27 mouse cellular contexts compared by ENCODE assay signal in the genomic region with DNA sequence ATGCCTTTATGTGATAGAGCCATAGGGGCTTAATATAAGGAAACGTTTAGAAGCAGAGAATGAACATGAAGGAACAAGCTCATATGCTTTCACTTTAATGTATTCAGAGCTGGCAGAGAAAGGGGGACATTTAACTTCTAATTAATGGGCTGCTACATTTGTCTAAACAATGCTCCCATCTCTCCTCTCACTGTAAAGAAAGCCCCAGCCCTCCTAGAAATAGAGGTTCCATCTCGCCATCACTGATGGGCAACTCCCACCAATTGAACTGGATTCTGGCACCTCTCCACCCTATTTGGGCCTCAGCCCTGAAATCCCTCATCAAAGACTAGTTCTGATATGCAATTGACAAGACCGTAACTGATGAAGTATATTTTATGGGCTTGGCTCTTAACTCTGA.
"Had no signal": no experiment of that assay in that cellular context is flagged by ENCODE, and none has a peak within 500 bp of the region (broad histone marks: within the 10 kb centered on the region; RNA-seq: fewer than 3 reads in every experiment).

No protein-coding gene starts in this region.

- H3K4me3 ChIP-seq: gastrocnemius, adult 2 months; heart, embryonic 10.5 days; heart, embryonic 12.5 days; hindbrain, embryonic 10.5 days; hindbrain, embryonic 12.5 days; intestine, embryonic 15.5 days; layer of hippocampus, adult 2 months; left cerebral cortex, adult 2 months; limb, embryonic 13.5 days; liver, embryonic 13.5 days; liver, embryonic 15.5 days had no signal

- H3K9me3 ChIP-seq: heart, embryonic 10.5 days; heart, embryonic 12.5 days; hindbrain, embryonic 10.5 days; hindbrain, embryonic 12.5 days; intestine, embryonic 15.5 days; limb, embryonic 13.5 days; liver, embryonic 13.5 days; liver, embryonic 15.5 days had no signal

- ATAC-seq: hindbrain, embryonic 16.5 days; inflammation-experienced regulatory T-cells, adult 6 months; intestine, embryonic 15.5 days; intestine, postnatal 0 days had no signal

- H3K4me1 ChIP-seq: hindbrain, embryonic 10.5 days; intestine, embryonic 15.5 days; liver, embryonic 13.5 days; liver, embryonic 15.5 days had no signal

- H3K9ac ChIP-seq: heart, embryonic 12.5 days; hindbrain, embryonic 12.5 days; hindbrain, embryonic 14.5 days; intestine, embryonic 15.5 days; limb, embryonic 13.5 days; liver, embryonic 13.5 days; liver, embryonic 15.5 days had no signal

- H3K36me3 ChIP-seq: heart, embryonic 10.5 days; heart, embryonic 12.5 days; hindbrain, embryonic 10.5 days; hindbrain, embryonic 12.5 days; intestine, embryonic 15.5 days; limb, embryonic 13.5 days; liver, embryonic 13.5 days; liver, embryonic 15.5 days had no signal

- H3K4me2 ChIP-seq: heart, embryonic 12.5 days; hindbrain, embryonic 12.5 days; hindbrain, embryonic 14.5 days; intestine, embryonic 15.5 days; limb, embryonic 13.5 days; liver, embryonic 11.5 days; liver, embryonic 13.5 days; liver, embryonic 15.5 days had no signal

- H3K27me3 ChIP-seq: heart, embryonic 12.5 days; hindbrain, embryonic 12.5 days; intestine, embryonic 15.5 days; limb, embryonic 13.5 days; liver, embryonic 13.5 days; liver, embryonic 15.5 days had no signal

- H3K27ac ChIP-seq: gastrocnemius, adult 2 months; heart, embryonic 10.5 days; hindbrain, embryonic 10.5 days; hindbrain, embryonic 12.5 days; hindbrain, embryonic 14.5 days; intestine, embryonic 15.5 days; layer of hippocampus, adult 2 months; left cerebral cortex, adult 2 months; limb, embryonic 13.5 days; liver, embryonic 13.5 days; liver, embryonic 15.5 days had no signal

- DNase-seq: gastrocnemius, adult 2 months; gastrocnemius, postnatal 10 days; gastrocnemius, postnatal 25 days; heart, adult 18-20 months; heart, postnatal 10 days; heart, postnatal 4 days; kidney, adult 18-20 months; kidney, adult 8-10 months; kidney, postnatal 10 days; kidney, postnatal 25 days; kidney, postnatal 4 days; liver; liver, embryonic 13.5 days had no signal
